Mouse (Mus musculus) liver, postnatal 0 days (tissue): ENCODE results near the gene Samd10. TPM values are rescaled to one million over a fixed set of nuclear protein-coding genes. Genes with fewer than 3 reads are reported as not detected.

ENCODE experiments used
- ATAC-seq: fragments of 200-750 bp; cut with Nextera tagmentation; 2 replicates; pipeline ENCODE4 v1.8.0; 2017; ENCODE audit warnings: mild to moderate bottlenecking, moderate library complexity
- DNase-seq: peaks from one replicate; pipeline ENCODE4 v3.0.0-alpha.2; 2016
- H3K27ac ChIP-seq: fragments of 300-500 bp; sonication (generic); 2 replicates; pipeline ENCODE4 v1.5.1; 2014; ENCODE audit warnings: antibody characterized with exemption, moderate library complexity, mild to moderate bottlenecking, low read depth
- H3K27me3 ChIP-seq: fragments of 300-500 bp; sonication (generic); 2 replicates; pipeline ENCODE4 v1.6.1; 2014; ENCODE audit warnings: low read length, control low read depth, mixed read lengths; ENCODE audit not compliant: insufficient read depth
- H3K36me3 ChIP-seq: fragments of 300-500 bp; sonication (generic); replicated peaks from 2 replicates; pipeline ENCODE4 v1.6.1; 2014; ENCODE audit warnings: mild to moderate bottlenecking, control low read depth, low read length, moderate library complexity, mixed read lengths; ENCODE audit not compliant: insufficient read depth
- H3K4me1 ChIP-seq: fragments of 300-500 bp; sonication (generic); 2 replicates; pipeline ENCODE4 v1.6.1; 2014; ENCODE audit warnings: antibody characterized with exemption, mild to moderate bottlenecking, control low read depth; ENCODE audit not compliant: insufficient read depth
- H3K4me2 ChIP-seq: fragments of 300-500 bp; sonication (generic); 2 replicates; pipeline ENCODE4 v1.6.1; 2014; ENCODE audit warnings: low read depth, mild to moderate bottlenecking, low read length, moderate library complexity, mixed read lengths
- H3K4me3 ChIP-seq: fragments of 300-500 bp; sonication (generic); 2 replicates; pipeline ENCODE4 v1.5.1; 2014; ENCODE audit warnings: low read depth, low read length
- H3K9ac ChIP-seq: fragments of 300-500 bp; sonication (generic); replicated peaks from 2 replicates; pipeline ENCODE4 v1.6.1; 2014; ENCODE audit warnings: mild to moderate bottlenecking, moderate library complexity
- H3K9me3 ChIP-seq: fragments of 300-500 bp; sonication (generic); 2 replicates; pipeline ENCODE4 v1.6.1; 2016; ENCODE audit warnings: mild to moderate bottlenecking, control low read depth, low read length, mixed read lengths
- CTCF ChIP-seq: sonication (generic); IDR thresholded peaks from 2 replicates; pipeline ENCODE4 v1.5.1; 2016; ENCODE audit warnings: antibody characterized with exemption, low read depth
- EP300 ChIP-seq: IDR thresholded peaks from 2 replicates; pipeline ENCODE4 v1.6.1; 2016; ENCODE audit warnings: antibody characterized with exemption, low read depth, mild to moderate bottlenecking
- WGBS: fragments of 180-500 bp; shearing (Covaris S2); extraction: QIAGEN DNeasy Blood & Tissue Kit; methylation state at CpG from one replicate; pipeline ENCODE4 v1.1.7; 2014; ENCODE audit not compliant: insufficient replicate concordance; 5-methylcytosine and 5-hydroxymethylcytosine counted together
- polyA plus RNA-seq: library from polyadenylated mRNA; unstranded; fragments of >200 nt; fragmentation: Nextera tagmentation; extraction: Ambion mirVana; gene quantifications from 2 replicates; pipeline ENCODE4 v1.2.1, GENCODE M21; 2015

The Samd10 gene
- polyA plus RNA-seq, 1 experiment from 2014 or later = 2.3 TPM

- Histone ChIP-seq H3K4me1 (peaks cover 12% of the 10 kb centered on the region), H3K9ac (no peak overlapping the region), H3K9me3 (no peaks in the 10 kb centered on the region), H3K36me3 (peaks cover 46% of the 10 kb centered on the region), H3K27ac (no peak overlapping the region), H3K27me3 (no peaks in the 10 kb centered on the region), H3K4me2 (no peak overlapping the region), H3K4me3 (no peak overlapping the region)
- DNase-seq (peak; percentile 17), ATAC-seq (no peak)
- WGBS = 87% methylated on average over 6 of the region's 6 CpGs
- peak; percentile 24 for TF ChIP-seq CTCF
- TF ChIP-seq EP300 = no peak
These were observed 11.2 kb downstream of the Samd10 start for GRCm38 (mm10) chr2:181587796-181588195.

- TF ChIP-seq EP300 = no peak
- no peak for TF ChIP-seq CTCF
- Histone ChIP-seq H3K27me3 (no peaks in the 10 kb centered on the region), H3K4me2 (no peak overlapping the region), H3K4me1 (peaks cover 15% of the 10 kb centered on the region), H3K9ac (no peak overlapping the region), H3K36me3 (peaks cover 46% of the 10 kb centered on the region), H3K9me3 (no peaks in the 10 kb centered on the region), H3K27ac (no peak overlapping the region), H3K4me3 (no peak overlapping the region)
- DNase-seq = peak; percentile 8
- no peak for ATAC-seq
- WGBS = 87% methylated on average over 3 of the region's 3 CpGs
These were observed 12.9 kb downstream of the Samd10 start for GRCm38 (mm10) chr2:181586124-181586523.

DNA sequence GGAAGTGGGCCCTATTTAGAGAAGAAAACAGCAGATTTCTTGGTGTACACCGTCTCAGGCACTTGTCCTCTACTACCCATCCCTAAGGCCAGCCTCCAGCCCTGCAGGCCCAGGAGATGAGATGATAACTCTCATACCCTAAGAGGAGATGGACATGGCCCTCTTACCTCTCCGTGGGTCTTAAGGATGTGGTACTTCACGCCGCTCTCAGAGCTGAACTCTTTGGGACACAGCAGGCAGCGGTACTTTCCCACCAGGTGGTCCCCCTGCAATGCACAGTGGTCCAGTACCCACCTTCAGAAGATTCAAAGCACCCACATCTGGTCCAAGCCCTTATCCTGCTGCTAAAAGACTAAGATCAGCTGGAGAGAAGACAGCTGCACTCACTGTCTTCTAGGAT lies 13.5 kb downstream of the Samd10 start:
- ATAC-seq (no peak), DNase-seq (no peak)
- 84% methylated on average over 5 of the region's 5 CpGs for whole genome bisulfite sequencing
- peaks cover 15% of the 10 kb centered on the region for H3K4me1 ChIP-seq
- H3K4me2 ChIP-seq = no peak overlapping the region
- TF ChIP-seq EP300 = no peak
- no peak for TF ChIP-seq CTCF
- H3K27me3 ChIP-seq = no peaks in the 10 kb centered on the region
- H3K27ac ChIP-seq = no peak overlapping the region
- no peak overlapping the region for H3K9ac ChIP-seq
- H3K36me3 ChIP-seq = peaks cover 46% of the 10 kb centered on the region
- H3K9me3 ChIP-seq = no peaks in the 10 kb centered on the region
- no peak overlapping the region for H3K4me3 ChIP-seq

DNA sequence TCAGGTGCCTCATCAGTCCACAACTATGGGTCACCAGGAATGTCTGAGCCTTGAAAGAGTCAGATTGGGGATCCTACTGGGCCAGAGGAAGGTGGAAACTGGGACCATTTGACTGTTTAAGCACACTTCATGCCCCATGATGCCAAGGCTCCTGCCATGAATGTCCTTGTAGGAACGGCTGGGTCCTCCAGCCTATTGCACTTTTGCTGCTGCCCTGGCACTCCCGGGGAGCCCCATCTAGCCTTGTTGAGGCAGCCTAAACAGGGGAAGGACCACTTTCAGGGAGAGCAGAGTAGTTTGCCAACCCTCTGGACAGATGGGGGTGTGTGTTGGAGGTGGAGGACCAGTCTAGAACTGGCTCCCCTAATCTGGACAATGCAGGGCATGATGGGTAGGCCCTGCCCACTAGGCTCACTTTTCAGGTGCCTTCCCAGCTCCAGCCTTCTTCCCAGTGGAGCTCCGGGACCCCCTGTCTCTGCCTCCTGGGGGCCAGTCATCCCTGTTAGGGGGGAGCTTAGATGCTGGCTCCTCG lies 14.5 kb downstream of the Samd10 start, which contains the start of gene Uckl1:
TSS of gene Uckl1 (minus strand) at position 482 of the 532 bp plus-strand sequence.
- Histone ChIP-seq H3K4me2 (no peak within 1 kb of the TSS), H3K9me3 (no peaks in the 10 kb centered on the region), H3K27ac (no peak within 1 kb of the TSS; the same call in 1 of the 2 replicates), H3K4me3 (no peak within 1 kb of the TSS), H3K27me3 (no peaks in the 10 kb centered on the region), H3K9ac (no peak within 1 kb of the TSS; the same call in 1 of the 2 replicates), H3K4me1 (peaks cover 24% of the 10 kb centered on the region), H3K36me3 (peaks cover 42% of the 10 kb centered on the region)
- TF ChIP-seq CTCF = no peak
- TF ChIP-seq EP300 = no peak
- DNase-seq (peak; percentile 12), ATAC-seq (no peak)
- WGBS = 83% methylated on average over 4 of the region's 4 CpGs

GRCm38 (mm10) chr2:181583460-181584257 lies 15.4 kb downstream of the Samd10 start:
- TF ChIP-seq EP300 (no peak), CTCF (no peak)
- WGBS = 79% methylated on average over 3 of the region's 3 CpGs
- Histone ChIP-seq H3K9ac (no peak overlapping the region; the same call in 1 of the 2 replicates), H3K4me1 (peaks cover 32% of the 10 kb centered on the region), H3K27ac (peak overlapping the region; percentile 66), H3K36me3 (peaks cover 39% of the 10 kb centered on the region), H3K27me3 (no peaks in the 10 kb centered on the region), H3K9me3 (no peaks in the 10 kb centered on the region), H3K4me2 (no peak overlapping the region), H3K4me3 (no peak overlapping the region)
- DNase-seq = peak; percentile 8
- ATAC-seq = no peak

GRCm38 (mm10) chr2:181582939-181583338 lies 16.1 kb downstream of the Samd10 start:
- DNase-seq (peak; percentile 54), ATAC-seq (peak; percentile 48)
- TF ChIP-seq CTCF (no peak), EP300 (no peak)
- H3K4me3 ChIP-seq = no peak overlapping the region
- 81% methylated on average over 1 of the region's 1 CpGs for WGBS
- H3K27me3 ChIP-seq = no peaks in the 10 kb centered on the region
- H3K9me3 ChIP-seq = no peaks in the 10 kb centered on the region
- H3K9ac ChIP-seq = no peak overlapping the region
- H3K36me3 ChIP-seq = peaks cover 32% of the 10 kb centered on the region
- peaks cover 39% of the 10 kb centered on the region for H3K4me1 ChIP-seq
- peak overlapping the region; percentile 66 for H3K27ac ChIP-seq
- no peak overlapping the region for H3K4me2 ChIP-seq
